Comparison of ENCODE assay signal across 8 mouse cellular contexts in genomic region chr4:120682168-120682567, GRCm38 (mm10). TPM values are rescaled to one million over a fixed set of nuclear protein-coding genes. Genes with fewer than 3 reads are reported as not detected.
DNase-seq lines count a peak whose midpoint lies in the region; ATAC-seq and TF ChIP-seq lines count a peak whose summit lies in the region.
"Had no signal": no experiment of that assay in that cellular context is flagged by ENCODE, and none has a peak within 500 bp of the region (broad histone marks: within the 10 kb centered on the region; RNA-seq: fewer than 3 reads in every experiment).

No protein-coding gene starts in this region.

- no peak overlapping the region for H3K9ac ChIP-seq in kidney, postnatal 0 days (ENCODE audit: low read depth, low read length)
- H3K9ac ChIP-seq in liver, embryonic 14.5 days (replicated peaks): no peak overlapping the region
- H3K9ac ChIP-seq: stomach, embryonic 15.5 days had no signal

- H3K27me3 ChIP-seq in kidney, postnatal 0 days (ENCODE audit: insufficient read depth, low read length): no peaks in the 10 kb centered on the region
- no peaks in the 10 kb centered on the region for H3K27me3 ChIP-seq in liver, embryonic 14.5 days (ENCODE audit: control insufficient read depth, insufficient read depth, low read length)
- H3K27me3 ChIP-seq: stomach, embryonic 15.5 days had no signal

- H3K36me3 ChIP-seq in kidney, postnatal 0 days (ENCODE audit: insufficient read depth, low read length): no peaks in the 10 kb centered on the region
- H3K36me3 ChIP-seq in liver, embryonic 14.5 days (replicated peaks; ENCODE audit: control insufficient read depth, insufficient read depth, low read depth): no peaks in the 10 kb centered on the region
- H3K36me3 ChIP-seq: stomach, embryonic 15.5 days had no signal

- no peaks in the 10 kb centered on the region for H3K9me3 ChIP-seq in kidney, postnatal 0 days (replicated peaks; ENCODE audit: low read length)
- no peaks in the 10 kb centered on the region for H3K9me3 ChIP-seq in liver, embryonic 14.5 days (ENCODE audit: control insufficient read depth, low read length)
- H3K9me3 ChIP-seq: stomach, embryonic 15.5 days had no signal

- no peak overlapping the region for H3K4me3 ChIP-seq in kidney, postnatal 0 days (replicated peaks; ENCODE audit: low read depth, low read length)
- peak overlapping the region in 1 of 2 experiments; percentile 39; a peak in 2 of 4 replicates for H3K4me3 ChIP-seq in liver, embryonic 14.5 days (ENCODE audit: insufficient read depth in 1 of 2, low read depth in 2 of 2, low read length in 2 of 2)
- H3K4me3 ChIP-seq: stomach, embryonic 15.5 days had no signal

- peak; percentile 77 for ATAC-seq in erythroid progenitor cell, adult 5-6 weeks (replicated peaks; ENCODE audit: low FRiP score, poor library complexity, severe bottlenecking)
- no peak for ATAC-seq in kidney, postnatal 0 days (replicated peaks; ENCODE audit: low FRiP score, low read depth)
- ATAC-seq in liver, embryonic 14.5 days (ENCODE audit: insufficient read depth): peak; percentile 36

- H3K4me2 ChIP-seq in kidney, postnatal 0 days (ENCODE audit: low read length): no peak overlapping the region
- peak overlapping the region; percentile 42 for H3K4me2 ChIP-seq in liver, embryonic 14.5 days (ENCODE audit: low read depth)
- H3K4me2 ChIP-seq: stomach, embryonic 15.5 days had no signal

- WGBS in kidney, postnatal 0 days: 40% methylated on average over 10 of the region's 10 CpGs
- 34% methylated on average over 10 of the region's 10 CpGs for WGBS in liver, embryonic 14.5 days (ENCODE audit: insufficient replicate concordance)

- H3K4me1 ChIP-seq in kidney, postnatal 0 days (replicated peaks; ENCODE audit: insufficient read depth, low read length): no peaks in the 10 kb centered on the region
- peaks cover 23 to 52% of the 10 kb centered on the region in 2 experiments for H3K4me1 ChIP-seq in liver, embryonic 14.5 days (replicated peaks; ENCODE audit: control insufficient read depth in 2 of 2, insufficient read depth in 2 of 2, low read length in 1 of 2)
- H3K4me1 ChIP-seq: stomach, embryonic 15.5 days had no signal

- TF ChIP-seq EP300 in liver, embryonic 14.5 days (IDR thresholded peaks at IDR 0.05; ENCODE audit: low read depth): no peak

- H3K27ac ChIP-seq in kidney, postnatal 0 days: no peak overlapping the region
- H3K27ac ChIP-seq in liver, embryonic 14.5 days: no peak overlapping the region
- H3K27ac ChIP-seq: stomach, embryonic 15.5 days had no signal

- TF ChIP-seq CTCF in kidney, postnatal 0 days (IDR thresholded peaks at IDR 0.05; ENCODE audit: low read depth): peak; percentile 72
- peak; percentile 98 for TF ChIP-seq CTCF in liver, embryonic 14.5 days (IDR thresholded peaks at IDR 0.05; ENCODE audit: low read depth)

- peak; percentile 20 for DNase-seq in 3134 (ENCODE audit: extremely low read depth, insufficient read length, low spot score)
- peak; percentile 65 to 67 for DNase-seq in B cell, adult 2 months
- DNase-seq in adrenal gland, postnatal 36 days: peak; percentile 66 to 68
- no peak for DNase-seq in kidney, postnatal 0 days (ENCODE audit: low spot score)
- peak in 1 of 3 experiments; percentile 69 for DNase-seq in liver, embryonic 14.5 days (ENCODE audit: low read depth in 3 of 3, low spot score in 3 of 3)
- peak; percentile 58 to 72 for DNase-seq in right cerebral cortex, postnatal 10 days (ENCODE audit: low spot score in 2 of 2)

RNA-seq across cellular contexts. Expression of gene Cited4, which starts 15.8 kb away (rescaled TPM):
- 10 to 100 TPM in 1 of 2 experiments, 1 to 10 TPM in 1; 6.0 to 56.0 TPM for total RNA-seq in adrenal gland, postnatal 36 days (2021)
- 10.9 and 13.3 TPM in 2 replicates for total RNA-seq in erythroid progenitor cell, adult 5-6 weeks (2015; ENCODE audit: low replicate concordance)
- total RNA-seq in erythroid progenitor cell, adult 5-6 weeks (2017; ENCODE audit: low replicate concordance): 5.6 TPM in 2 replicates
- polyA plus RNA-seq in kidney, postnatal 0 days (2015; fragmentation: Nextera tagmentation; extraction: Ambion mirVana): 17.5 and 17.9 TPM in 2 replicates
- polyA plus RNA-seq in liver, embryonic 14.5 days (2012; rRNA removed): 79.1 and 109 TPM in 2 replicates
- polyA plus RNA-seq in liver, embryonic 14.5 days (2014; fragmentation: Nextera tagmentation; extraction: Ambion mirVana): 76.6 and 95.2 TPM in 2 replicates
